Mouse (Mus musculus): ENCODE measurements around the gene Dpp4. TPM values are rescaled to one million over a fixed set of nuclear protein-coding genes. Genes with fewer than 3 reads are reported as not detected.
A peak's percentile ranks its signal among the peaks of the same experiment; 100 is the strongest.

The Dpp4 gene
- polyA plus RNA-seq, 1 experiment from 2014 or later = 0.82 TPM

DNA sequence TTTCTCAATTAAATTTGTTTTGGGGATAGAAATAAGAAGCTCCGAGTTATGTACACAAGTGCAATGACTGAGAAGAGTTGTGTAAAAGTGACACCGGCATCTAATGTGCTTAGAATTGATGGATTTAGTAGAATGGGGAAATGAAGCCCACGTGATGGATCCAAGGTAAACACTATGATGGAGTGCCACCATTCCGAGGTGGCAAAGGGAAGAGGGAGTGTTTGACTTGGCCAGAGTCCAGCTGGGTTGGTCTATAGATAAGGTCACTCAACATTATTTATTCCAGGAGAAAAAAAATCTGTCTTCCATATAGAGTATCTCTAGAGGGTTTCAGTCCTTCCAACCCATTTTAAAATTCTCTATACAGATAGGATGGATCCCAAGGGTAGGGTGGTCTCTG is 28.8 kb downstream of the Dpp4 start:
- no peak overlapping the region for H3K4me2 ChIP-seq (replicated peaks; ENCODE audit: low read depth, low read length)
- no peaks in the 10 kb centered on the region for H3K36me3 ChIP-seq (ENCODE audit: control insufficient read depth, insufficient read depth, low read length)
- no peak overlapping the region for H3K27ac ChIP-seq (ENCODE audit: low read depth, low read length)
- DNase-seq (ENCODE audit: low spot score) = no peak
- ATAC-seq (ENCODE audit: low FRiP score) = no peak
- H3K4me3 ChIP-seq (ENCODE audit: low read depth, low read length) = no peak overlapping the region
- no peaks in the 10 kb centered on the region for H3K4me1 ChIP-seq (replicated peaks; ENCODE audit: control insufficient read depth, insufficient read depth, low read length)
- no peaks in the 10 kb centered on the region for H3K9me3 ChIP-seq (ENCODE audit: control insufficient read depth, low read length)
- H3K27me3 ChIP-seq (ENCODE audit: control insufficient read depth, insufficient read depth, low read length) = no peaks in the 10 kb centered on the region
- 88% methylated on average over 4 of the region's 4 CpGs for WGBS
- H3K9ac ChIP-seq (ENCODE audit: low read depth, low read length) = no peak overlapping the region

- WGBS = 70% methylated on average over 5 of the region's 5 CpGs
- Histone ChIP-seq H3K27ac (ENCODE audit: low read depth, low read length) (no peak overlapping the region), H3K36me3 (ENCODE audit: control insufficient read depth, insufficient read depth, low read length) (no peaks in the 10 kb centered on the region), H3K4me3 (ENCODE audit: low read depth, low read length) (no peak overlapping the region), H3K4me1 (replicated peaks; ENCODE audit: control insufficient read depth, insufficient read depth, low read length) (no peaks in the 10 kb centered on the region), H3K4me2 (replicated peaks; ENCODE audit: low read depth, low read length) (no peak overlapping the region), H3K9ac (ENCODE audit: low read depth, low read length) (no peak overlapping the region), H3K9me3 (ENCODE audit: control insufficient read depth, low read length) (no peaks in the 10 kb centered on the region), H3K27me3 (ENCODE audit: control insufficient read depth, insufficient read depth, low read length) (no peaks in the 10 kb centered on the region)
- ATAC-seq (ENCODE audit: low FRiP score) = no peak
- DNase-seq (ENCODE audit: low spot score) = no peak
These were observed 29.6 kb downstream of the Dpp4 start for GRCm38 (mm10) chr2:62382440-62382839.

DNA sequence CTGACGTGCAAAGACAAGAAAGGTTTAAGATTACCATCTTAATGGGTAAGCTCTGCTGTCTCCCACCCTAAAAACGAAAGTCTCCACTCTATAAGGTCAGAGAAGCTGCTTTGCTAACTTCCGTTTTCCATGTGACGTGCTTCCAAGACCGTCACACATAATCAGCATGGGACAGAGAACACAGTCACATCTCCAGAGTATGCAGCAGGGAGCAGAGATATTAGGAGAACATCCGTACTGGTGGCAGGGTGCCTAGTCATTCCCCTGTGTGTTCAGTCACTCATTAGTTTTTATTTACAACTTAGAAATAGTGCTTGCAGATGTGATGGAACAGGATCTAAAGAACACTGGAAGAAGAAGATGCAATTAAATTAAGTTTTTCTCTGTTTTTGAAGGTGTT is 30.3 kb downstream of the Dpp4 start:
- Histone ChIP-seq H3K36me3 (ENCODE audit: control insufficient read depth, insufficient read depth, low read length) (no peaks in the 10 kb centered on the region), H3K9ac (ENCODE audit: low read depth, low read length) (no peak overlapping the region), H3K27ac (ENCODE audit: low read depth, low read length) (no peak overlapping the region), H3K4me1 (replicated peaks; ENCODE audit: control insufficient read depth, insufficient read depth, low read length) (no peaks in the 10 kb centered on the region), H3K4me3 (ENCODE audit: low read depth, low read length) (no peak overlapping the region), H3K27me3 (ENCODE audit: control insufficient read depth, insufficient read depth, low read length) (no peaks in the 10 kb centered on the region), H3K4me2 (replicated peaks; ENCODE audit: low read depth, low read length) (no peak overlapping the region), H3K9me3 (ENCODE audit: control insufficient read depth, low read length) (no peaks in the 10 kb centered on the region)
- 87% methylated on average over 6 of the region's 6 CpGs for WGBS
- no peak for DNase-seq (ENCODE audit: low spot score)
- no peak for ATAC-seq (ENCODE audit: low FRiP score)

GRCm38 (mm10) chr2:62373692-62374091 is 38.3 kb downstream of the Dpp4 start:
- Histone ChIP-seq H3K4me1 (replicated peaks; ENCODE audit: control insufficient read depth, insufficient read depth, low read length) (no peaks in the 10 kb centered on the region), H3K27me3 (ENCODE audit: control insufficient read depth, insufficient read depth, low read length) (no peaks in the 10 kb centered on the region), H3K4me2 (replicated peaks; ENCODE audit: low read depth, low read length) (no peak overlapping the region), H3K36me3 (ENCODE audit: control insufficient read depth, insufficient read depth, low read length) (no peaks in the 10 kb centered on the region), H3K4me3 (ENCODE audit: low read depth, low read length) (no peak overlapping the region), H3K9ac (ENCODE audit: low read depth, low read length) (no peak overlapping the region), H3K27ac (ENCODE audit: low read depth, low read length) (no peak overlapping the region), H3K9me3 (ENCODE audit: control insufficient read depth, low read length) (no peaks in the 10 kb centered on the region)
- ATAC-seq (ENCODE audit: low FRiP score) = no peak
- WGBS = 84% methylated on average over 11 of the region's 11 CpGs
- no peak for DNase-seq (ENCODE audit: low spot score)

- no peaks in the 10 kb centered on the region for H3K9me3 ChIP-seq (ENCODE audit: control insufficient read depth, low read length)
- H3K9ac ChIP-seq (ENCODE audit: low read depth, low read length) = no peak overlapping the region
- H3K4me1 ChIP-seq (replicated peaks; ENCODE audit: control insufficient read depth, insufficient read depth, low read length) = no peaks in the 10 kb centered on the region
- DNase-seq (ENCODE audit: low spot score) = no peak
- no peak overlapping the region for H3K4me2 ChIP-seq (replicated peaks; ENCODE audit: low read depth, low read length)
- H3K27me3 ChIP-seq (ENCODE audit: control insufficient read depth, insufficient read depth, low read length) = no peaks in the 10 kb centered on the region
- no peak overlapping the region for H3K27ac ChIP-seq (ENCODE audit: low read depth, low read length)
- 0 out of 2 replicates have a peak, but pooled peaks have one; percentile 35 for ATAC-seq (ENCODE audit: low FRiP score)
- H3K4me3 ChIP-seq (ENCODE audit: low read depth, low read length) = no peak overlapping the region
- no peaks in the 10 kb centered on the region for H3K36me3 ChIP-seq (ENCODE audit: control insufficient read depth, insufficient read depth, low read length)
- 57% methylated on average over 2 of the region's 2 CpGs for WGBS
These were observed 42.0 kb downstream of the Dpp4 start for GRCm38 (mm10) chr2:62370048-62370447.

- H3K36me3 ChIP-seq (ENCODE audit: control insufficient read depth, insufficient read depth, low read length) = no peaks in the 10 kb centered on the region
- DNase-seq (ENCODE audit: low spot score) = no peak
- no peaks in the 10 kb centered on the region for H3K27me3 ChIP-seq (ENCODE audit: control insufficient read depth, insufficient read depth, low read length)
- H3K9me3 ChIP-seq (ENCODE audit: control insufficient read depth, low read length) = no peaks in the 10 kb centered on the region
- H3K27ac ChIP-seq (ENCODE audit: low read depth, low read length) = no peak overlapping the region
- no peaks in the 10 kb centered on the region for H3K4me1 ChIP-seq (replicated peaks; ENCODE audit: control insufficient read depth, insufficient read depth, low read length)
- no peak overlapping the region for H3K4me3 ChIP-seq (ENCODE audit: low read depth, low read length)
- H3K4me2 ChIP-seq (replicated peaks; ENCODE audit: low read depth, low read length) = no peak overlapping the region
- no peak for ATAC-seq (ENCODE audit: low FRiP score)
- WGBS = 78% methylated on average over 5 of the region's 5 CpGs
- no peak overlapping the region for H3K9ac ChIP-seq (ENCODE audit: low read depth, low read length)
These were observed 43.5 kb downstream of the Dpp4 start for GRCm38 (mm10) chr2:62368349-62369053.

DNA sequence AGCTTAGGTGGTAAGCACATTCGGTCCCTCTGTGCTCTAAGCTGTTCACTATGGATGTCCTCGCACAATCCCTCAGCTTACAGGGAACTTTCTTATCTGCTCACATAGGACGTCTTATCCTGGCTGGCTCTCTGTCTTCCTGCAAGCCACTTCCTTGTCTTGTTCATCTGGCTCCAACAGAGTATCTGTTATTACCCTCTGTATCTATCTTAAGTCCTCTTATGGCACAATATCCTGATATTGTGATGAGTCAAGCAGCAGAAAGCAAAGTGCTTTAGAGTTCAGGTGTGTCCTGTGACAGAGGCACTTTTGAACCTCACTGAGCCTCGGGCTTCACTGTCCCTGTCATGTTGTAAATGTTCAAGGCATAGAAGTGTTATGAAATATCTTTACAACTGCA is 48.4 kb downstream of the Dpp4 start:
- Histone ChIP-seq H3K27ac (ENCODE audit: low read depth, low read length) (no peak overlapping the region), H3K4me3 (ENCODE audit: low read depth, low read length) (no peak overlapping the region), H3K27me3 (ENCODE audit: control insufficient read depth, insufficient read depth, low read length) (no peaks in the 10 kb centered on the region), H3K9me3 (ENCODE audit: control insufficient read depth, low read length) (no peaks in the 10 kb centered on the region), H3K9ac (ENCODE audit: low read depth, low read length) (no peak overlapping the region), H3K36me3 (ENCODE audit: control insufficient read depth, insufficient read depth, low read length) (no peaks in the 10 kb centered on the region), H3K4me1 (replicated peaks; ENCODE audit: control insufficient read depth, insufficient read depth, low read length) (no peaks in the 10 kb centered on the region), H3K4me2 (replicated peaks; ENCODE audit: low read depth, low read length) (no peak overlapping the region)
- ATAC-seq (ENCODE audit: low FRiP score) (no peak), DNase-seq (ENCODE audit: low spot score) (no peak)
- WGBS = 91% methylated on average over 4 of the region's 4 CpGs

DNA sequence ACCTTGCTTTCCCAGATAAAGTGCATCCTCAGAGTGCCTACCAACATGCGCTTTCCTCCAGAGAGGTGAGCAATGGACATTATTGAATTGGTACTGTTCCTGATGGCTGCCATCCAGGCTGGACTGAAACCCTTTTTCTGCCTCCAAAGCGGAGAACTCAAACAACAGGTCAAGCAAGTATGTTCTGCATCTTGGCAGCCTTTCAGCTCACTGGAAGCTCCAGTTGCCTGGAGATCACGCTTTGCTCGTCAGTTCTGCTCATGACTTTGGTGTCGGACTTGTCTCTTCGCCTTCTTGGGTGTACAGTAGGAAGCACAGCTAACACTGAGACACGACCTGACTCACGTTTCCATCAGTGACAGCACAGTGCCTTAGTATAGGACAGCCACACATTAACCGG is 49.8 kb downstream of the Dpp4 start:
- no peaks in the 10 kb centered on the region for H3K27me3 ChIP-seq (ENCODE audit: control insufficient read depth, insufficient read depth, low read length)
- no peaks in the 10 kb centered on the region for H3K4me1 ChIP-seq (replicated peaks; ENCODE audit: control insufficient read depth, insufficient read depth, low read length)
- 91% methylated on average over 9 of the region's 9 CpGs for WGBS
- no peak overlapping the region for H3K4me2 ChIP-seq (replicated peaks; ENCODE audit: low read depth, low read length)
- no peaks in the 10 kb centered on the region for H3K36me3 ChIP-seq (ENCODE audit: control insufficient read depth, insufficient read depth, low read length)
- DNase-seq (ENCODE audit: low spot score) = no peak
- H3K9me3 ChIP-seq (ENCODE audit: control insufficient read depth, low read length) = no peaks in the 10 kb centered on the region
- no peak for ATAC-seq (ENCODE audit: low FRiP score)
- H3K9ac ChIP-seq (ENCODE audit: low read depth, low read length) = no peak overlapping the region
- H3K4me3 ChIP-seq (ENCODE audit: low read depth, low read length) = no peak overlapping the region
- no peak overlapping the region for H3K27ac ChIP-seq (ENCODE audit: low read depth, low read length)

GRCm38 (mm10) chr2:62361514-62361913 is 50.5 kb downstream of the Dpp4 start:
- H3K9me3 ChIP-seq (ENCODE audit: control insufficient read depth, low read length) = no peaks in the 10 kb centered on the region
- H3K9ac ChIP-seq (ENCODE audit: low read depth, low read length) = no peak overlapping the region
- H3K36me3 ChIP-seq (ENCODE audit: control insufficient read depth, insufficient read depth, low read length) = no peaks in the 10 kb centered on the region
- WGBS = 92% methylated on average over 3 of the region's 3 CpGs
- no peaks in the 10 kb centered on the region for H3K4me1 ChIP-seq (replicated peaks; ENCODE audit: control insufficient read depth, insufficient read depth, low read length)
- no peak for DNase-seq (ENCODE audit: low spot score)
- no peak overlapping the region for H3K4me3 ChIP-seq (ENCODE audit: low read depth, low read length)
- H3K4me2 ChIP-seq (replicated peaks; ENCODE audit: low read depth, low read length) = no peak overlapping the region
- no peak overlapping the region for H3K27ac ChIP-seq (ENCODE audit: low read depth, low read length)
- ATAC-seq (ENCODE audit: low FRiP score) = no peak
- H3K27me3 ChIP-seq (ENCODE audit: control insufficient read depth, insufficient read depth, low read length) = no peaks in the 10 kb centered on the region
